Mouse (Mus musculus) neural tube, postnatal 0 days (tissue): ENCODE measurements around the gene Wnt3. TPM values are rescaled to one million over a fixed set of nuclear protein-coding genes. Genes with fewer than 3 reads are reported as not detected.

ENCODE experiments used
- polyA plus RNA-seq: library from polyadenylated mRNA; unstranded; fragments of >200 nt; fragmentation: Nextera tagmentation; extraction: Ambion mirVana; gene quantifications from 2 replicates; pipeline ENCODE4 v1.2.1, GENCODE M21; 2015

The Wnt3 gene
- polyA plus RNA-seq = 8.0 and 8.5 TPM in 2 replicates

DNA sequence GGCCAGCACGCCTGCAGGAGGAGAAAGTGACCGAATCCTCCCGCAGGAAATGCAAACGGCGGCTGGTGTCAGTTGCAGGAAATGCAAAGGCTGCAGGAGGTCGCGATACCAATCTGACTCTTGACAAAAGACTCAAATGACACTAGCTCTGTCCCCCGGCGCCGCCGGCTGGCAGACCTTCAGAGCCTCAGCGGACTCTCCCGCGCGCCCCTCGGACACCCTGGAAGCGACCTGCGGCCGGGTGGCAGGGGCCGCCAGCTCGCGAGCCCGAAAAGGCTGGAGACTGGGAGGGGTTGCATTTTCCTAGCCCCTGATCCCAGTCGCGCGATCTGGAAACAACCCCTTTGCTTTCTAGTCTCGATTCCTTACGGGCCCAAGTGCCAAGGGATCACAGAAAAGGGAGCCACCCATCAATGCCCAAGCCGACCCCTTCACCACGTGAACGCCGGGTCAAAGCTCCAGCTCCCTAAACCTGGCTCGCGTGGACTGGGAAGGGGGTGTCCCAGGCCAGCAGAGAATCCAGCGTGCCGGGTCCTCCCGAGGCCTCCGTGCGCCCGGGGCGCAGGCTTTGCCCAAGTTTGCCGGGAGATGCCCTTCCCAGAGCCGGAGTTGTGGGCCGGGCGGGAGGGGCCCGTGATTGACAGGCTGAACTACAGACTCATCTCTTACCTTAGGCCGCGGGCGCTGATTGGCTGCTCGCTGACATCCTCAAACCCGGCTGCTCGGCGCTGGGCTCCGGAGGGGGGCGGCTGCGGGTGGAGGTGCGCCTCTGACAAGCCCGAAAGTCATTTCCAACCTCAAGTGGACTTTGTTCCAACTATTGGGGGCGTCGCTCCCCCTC is at the start of gene Wnt3:
TSS of gene Wnt3 (plus strand) at position 764 of the 841 bp plus-strand sequence.

DNA sequence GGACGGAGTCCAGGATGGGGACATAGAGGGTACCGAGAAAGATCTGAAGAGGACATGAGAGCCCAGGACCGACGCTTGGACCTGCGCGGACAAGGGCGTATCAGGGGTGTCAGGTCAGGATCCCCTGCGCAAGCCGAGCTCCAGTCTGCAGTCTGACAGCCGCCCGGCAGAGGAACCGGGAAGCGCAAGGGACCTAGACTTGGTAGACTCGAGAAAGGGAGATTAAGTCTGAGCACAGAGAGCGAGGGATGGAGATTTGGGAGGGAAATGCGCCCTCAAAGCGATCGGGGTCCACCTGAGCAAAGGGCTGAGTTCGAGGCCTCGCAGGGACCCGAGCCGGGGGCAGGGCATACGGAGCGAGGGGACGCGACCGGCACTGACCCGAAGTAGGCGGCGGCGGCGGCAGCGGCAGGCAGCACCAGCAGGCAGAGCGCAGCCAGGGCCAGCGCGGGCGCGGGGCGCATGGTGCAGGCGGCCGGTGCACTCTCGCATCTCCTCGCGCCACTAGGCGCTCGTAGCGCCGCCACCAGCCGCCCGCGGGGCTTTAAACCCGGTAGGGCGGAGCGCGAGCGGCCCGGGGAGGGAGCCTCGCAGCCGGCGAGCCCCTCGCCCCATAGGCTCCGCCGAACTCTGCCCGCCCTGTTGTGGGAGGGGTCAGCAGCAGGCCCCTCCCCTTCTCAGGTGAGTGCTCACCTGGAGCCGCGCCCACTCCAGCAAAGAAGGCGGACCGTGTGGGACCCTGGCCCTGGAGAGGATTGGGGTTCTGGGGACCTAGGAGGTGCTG is 24.5 kb upstream of the Wnt3 start, which contains the start of gene Wnt9b:
TSS of gene Wnt9b (minus strand) at position 516 of the 784 bp plus-strand sequence.

Other genes with a start within 250 kb of the Wnt3 start
- not detected in 2 replicates for gene Gm884, start 153.0 kb upstream of the Wnt3 start, polyA plus RNA-seq
- gene Lyzl6, start 135.3 kb upstream of the Wnt3 start, polyA plus RNA-seq = not detected in 2 replicates
- 4.8 and 4.9 TPM in 2 replicates for gene Rprml, start 124.6 kb upstream of the Wnt3 start, polyA plus RNA-seq
- gene Gosr2, start 76.3 kb upstream of the Wnt3 start, polyA plus RNA-seq = 78.0 and 80.5 TPM in 2 replicates
- gene Wnt9b, start 24.3 kb upstream of the Wnt3 start, polyA plus RNA-seq = 0.26 and 0.32 TPM in 2 replicates
- gene Nsf, start 179.9 kb downstream of the Wnt3 start, polyA plus RNA-seq = 290 and 306 TPM in 2 replicates
- 144 and 147 TPM in 2 replicates for gene Arf2, start 192.6 kb downstream of the Wnt3 start, polyA plus RNA-seq